Mouse (Mus musculus) erythroblast, embryonic 14.5 days (primary cell): Measurements from ENCODE around the gene Cyp4f40.

Source experiments
- GATA1 ChIP-seq: IDR thresholded peaks from 2 replicates; pipeline ENCODE4 v1.6.1; 2012; ENCODE audit warnings: low read length, inconsistent platforms, mixed read lengths
- TAL1 ChIP-seq: IDR thresholded peaks from 3 replicates; pipeline ENCODE4 v1.6.1; 2012; ENCODE audit warnings: low read length, inconsistent platforms, mixed read lengths

- TF ChIP-seq TAL1 (no peak), GATA1 (no peak)
Observed at GRCm38 (mm10) chr17:32636341-32636740, 22.4 kb upstream of the Cyp4f40 start.
